Mouse (Mus musculus): ENCODE data around the gene Npl.
"Not testable (repeated sequence)": the region's sequence is repeated elsewhere in the genome, so short reads cannot be mapped to it uniquely, and the experiment has no call there.

Npl gene

GRCm38 (mm10) chr1:153542726-153543320 is 7.0 kb downstream of the Npl start:
- DNase-seq (ENCODE audit: low spot score): no peak

- no peak for DNase-seq (ENCODE audit: low spot score)
Measured at GRCm38 (mm10) chr1:153540753-153541152, 9.1 kb downstream of the Npl start.

DNA sequence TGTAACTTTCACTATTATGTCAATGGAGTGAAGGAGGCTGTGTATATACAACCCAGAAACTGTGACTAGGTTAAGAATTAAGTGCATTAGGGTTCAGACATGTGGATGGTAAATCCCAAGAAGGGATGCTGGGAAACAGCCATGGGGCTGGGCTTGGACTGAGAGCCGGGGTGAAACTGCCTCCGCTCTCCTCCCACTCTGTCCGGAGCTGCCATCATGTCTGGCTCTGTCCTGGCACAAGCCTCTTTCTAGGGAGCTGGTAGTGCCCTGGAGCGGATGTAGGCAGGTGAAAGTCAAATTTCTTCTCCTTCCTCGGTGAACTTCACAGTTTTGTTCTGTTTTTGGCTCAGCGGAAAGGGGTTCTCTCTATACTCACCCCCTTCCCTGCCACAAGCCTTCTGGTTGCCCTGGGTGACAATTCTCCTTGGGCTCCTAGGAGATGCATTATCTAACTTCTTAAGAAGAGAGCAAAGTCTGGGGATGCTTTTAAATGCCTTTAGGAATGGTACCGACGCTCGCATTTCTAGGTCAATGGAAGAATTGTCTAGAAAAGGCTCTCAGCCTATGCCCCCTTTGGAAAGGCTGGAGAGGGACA is 10.0 kb downstream of the Npl start:
- DNase-seq (ENCODE audit: low spot score): no peak

- no peak for DNase-seq (ENCODE audit: low spot score)
Measured at GRCm38 (mm10) chr1:153535611-153536010, 14.2 kb downstream of the Npl start.

DNA sequence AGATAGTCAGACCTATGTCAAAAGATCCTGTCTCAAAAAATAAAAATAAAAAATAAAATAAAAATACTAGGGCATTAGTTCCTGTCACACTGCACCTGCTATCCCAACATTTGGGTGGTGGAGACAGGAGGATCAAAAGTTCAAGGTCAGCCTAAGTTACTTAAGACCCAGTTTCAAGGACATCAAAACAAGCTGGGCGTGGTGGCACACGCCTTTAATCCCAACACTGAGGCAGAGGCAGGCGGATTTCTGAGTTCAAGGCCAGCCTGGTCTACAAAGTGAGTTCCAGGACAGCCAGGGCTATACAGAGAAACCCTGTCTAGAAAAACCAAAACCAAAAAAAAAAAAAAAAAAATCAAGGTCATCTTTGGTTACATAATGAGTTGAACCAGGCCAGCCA is 16.9 kb downstream of the Npl start:
- not testable (repeated sequence) for DNase-seq (ENCODE audit: low spot score)

DNA sequence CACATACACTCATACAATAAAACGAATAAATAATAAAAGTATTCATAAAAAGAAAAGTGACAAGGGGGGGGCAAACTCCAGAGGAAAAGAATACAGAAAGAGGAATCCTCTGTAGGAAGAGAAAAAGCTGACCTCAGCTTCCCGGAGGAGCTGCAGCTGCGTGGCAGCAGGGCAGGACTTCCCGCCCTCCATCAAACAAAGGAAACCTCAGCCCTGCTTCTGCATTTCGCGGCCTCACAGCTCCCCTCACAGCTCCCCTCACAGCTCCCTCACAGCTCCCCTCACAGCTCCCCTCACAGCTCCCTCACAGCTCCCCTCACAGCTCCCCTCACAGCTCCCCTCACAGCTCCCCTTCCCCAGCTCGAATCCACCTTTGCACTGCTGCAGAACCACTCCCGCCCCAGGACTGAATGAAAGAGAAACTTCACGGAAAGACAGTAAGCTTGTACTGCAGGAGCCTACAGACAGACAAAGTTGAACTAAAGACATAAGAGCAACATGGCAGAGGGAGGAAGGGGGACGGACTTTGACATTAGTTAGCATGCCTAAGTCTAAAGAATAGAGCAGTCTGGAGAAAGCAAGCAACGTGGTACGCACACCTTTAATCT is 17.5 kb downstream of the Npl start:
- DNase-seq (ENCODE audit: low spot score): no peak

GRCm38 (mm10) chr1:153531677-153532233 is 18.1 kb downstream of the Npl start:
- no peak for DNase-seq (ENCODE audit: low spot score)

- DNase-seq (ENCODE audit: low spot score): no peak
Measured at GRCm38 (mm10) chr1:153522116-153522515, 27.7 kb downstream of the Npl start.

GRCm38 (mm10) chr1:153515368-153515767 is 34.5 kb downstream of the Npl start:
- DNase-seq (ENCODE audit: low spot score): no peak

GRCm38 (mm10) chr1:153510330-153511009 is 39.4 kb downstream of the Npl start:
- no peak for DNase-seq (ENCODE audit: low spot score)

- DNase-seq (ENCODE audit: low spot score): not testable (repeated sequence)
Measured at GRCm38 (mm10) chr1:153509569-153509968, 40.3 kb downstream of the Npl start.

DNA sequence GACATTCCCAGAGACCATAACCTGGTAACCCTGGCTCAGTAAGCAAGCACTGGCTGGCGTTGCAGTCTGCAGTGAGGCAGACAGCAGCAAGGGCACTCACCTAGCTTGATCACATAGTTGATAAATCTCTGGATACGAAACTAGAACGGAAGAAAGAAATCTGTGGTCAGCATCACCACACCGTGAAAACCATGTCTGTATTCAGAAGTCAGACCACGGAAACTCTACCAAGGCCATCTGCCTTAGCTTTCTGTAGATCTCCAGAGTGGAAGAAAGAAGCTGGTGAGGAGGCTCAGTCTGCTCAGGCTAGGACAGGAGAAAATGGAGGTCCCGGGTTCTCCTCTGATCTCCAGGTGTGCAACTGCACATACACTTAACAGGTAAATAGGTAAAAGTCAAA is 40.8 kb downstream of the Npl start:
- DNase-seq (ENCODE audit: low spot score): no peak

DNA sequence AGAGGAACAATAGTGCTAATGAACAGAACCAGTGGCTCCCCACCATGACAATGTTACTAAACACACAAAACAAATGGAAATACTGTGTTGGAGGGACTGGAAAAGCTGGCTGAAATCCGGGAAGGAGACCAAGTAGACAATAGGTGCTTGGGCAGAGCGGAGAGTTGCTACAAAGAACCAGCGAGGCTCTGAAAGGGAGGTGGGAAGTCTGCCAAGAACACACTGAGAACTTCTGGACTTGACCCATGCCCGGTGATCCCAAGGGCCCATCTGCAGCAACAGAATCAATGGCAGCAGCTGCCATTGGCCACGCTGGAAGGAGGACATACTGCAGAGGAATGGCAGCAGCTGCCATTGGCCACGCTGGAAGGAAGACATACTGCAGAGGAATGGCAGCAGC is 43.6 kb downstream of the Npl start:
- no peak for DNase-seq (ENCODE audit: low spot score)

GRCm38 (mm10) chr1:153501644-153502321 is 48.1 kb downstream of the Npl start:
- no peak for DNase-seq (ENCODE audit: low spot score)

GRCm38 (mm10) chr1:153500030-153500429 is 49.8 kb downstream of the Npl start:
- DNase-seq (ENCODE audit: low spot score): no peak

DNA sequence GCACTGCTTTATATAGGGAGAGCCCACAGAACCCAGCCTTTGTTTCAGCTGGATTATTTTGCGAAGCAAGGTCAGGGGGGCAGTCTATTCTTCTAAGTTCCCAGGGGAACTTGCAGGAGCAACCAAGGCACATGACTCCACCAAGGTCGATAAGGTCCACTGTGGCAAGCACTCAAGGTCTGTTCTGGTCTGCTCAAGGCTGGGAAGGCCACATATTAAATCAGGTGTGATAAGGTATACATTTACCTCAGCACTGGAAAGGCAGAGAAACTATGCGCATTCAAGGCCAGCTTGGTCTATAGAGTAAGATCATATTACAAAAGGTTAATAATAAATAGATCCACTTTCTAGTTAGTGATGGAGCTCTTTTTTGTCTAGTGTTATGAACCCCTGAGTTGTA is 53.8 kb downstream of the Npl start:
- no peak for DNase-seq (ENCODE audit: low spot score)

GRCm38 (mm10) chr1:153493931-153494330 is 55.9 kb downstream of the Npl start:
- no peak for DNase-seq (ENCODE audit: low spot score)

DNA sequence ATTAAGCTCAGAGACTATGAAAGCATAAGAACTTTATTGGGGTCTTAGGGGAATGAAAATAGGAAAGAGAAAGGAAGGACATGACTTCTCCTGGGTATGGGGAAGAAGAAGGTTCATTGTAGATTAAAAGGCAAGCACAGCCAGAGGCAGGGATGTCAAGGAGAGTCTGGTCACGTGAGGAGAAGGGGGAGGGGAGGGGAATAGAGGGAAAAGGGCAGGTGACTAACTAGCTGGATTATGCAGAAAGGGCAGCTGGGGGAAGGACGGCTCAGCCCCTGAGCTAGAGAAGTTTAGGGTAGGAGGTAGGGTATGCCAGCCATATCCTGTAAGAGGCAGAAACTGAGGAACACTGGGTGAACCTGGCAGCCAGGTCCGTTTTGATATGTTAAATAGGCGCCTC is 56.5 kb downstream of the Npl start:
- no peak for DNase-seq (ENCODE audit: low spot score)

DNA sequence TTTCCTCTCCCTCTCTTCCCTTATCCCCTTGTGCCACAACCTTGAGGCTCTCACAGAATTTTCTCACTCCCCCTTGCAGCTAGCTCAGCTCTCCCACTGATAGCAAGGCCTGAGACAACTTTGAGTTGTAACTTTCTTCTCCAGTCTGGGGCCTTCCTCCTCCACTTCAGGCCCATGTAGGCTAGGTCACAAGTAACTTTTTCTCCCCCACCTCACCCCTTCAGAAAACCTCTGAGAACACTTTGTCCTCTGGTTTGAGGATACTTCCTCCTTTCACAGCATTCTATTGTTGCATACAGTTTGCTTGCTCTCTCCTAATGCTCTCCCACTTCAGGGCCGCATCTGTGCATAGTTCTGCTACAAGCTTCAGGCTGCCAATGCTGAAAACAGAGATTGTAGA is 58.0 kb downstream of the Npl start:
- no peak for DNase-seq (ENCODE audit: low spot score)

- DNase-seq (ENCODE audit: low spot score): no peak
Measured at GRCm38 (mm10) chr1:153491345-153491744, 58.5 kb downstream of the Npl start.

- DNase-seq (ENCODE audit: low spot score): no peak
Measured at GRCm38 (mm10) chr1:153489963-153490362, 59.9 kb downstream of the Npl start.

GRCm38 (mm10) chr1:153489540-153489939 is 60.3 kb downstream of the Npl start:
- DNase-seq (ENCODE audit: low spot score): no peak

Data from ovary, postnatal 14 days (tissue).